Mouse (Mus musculus) brain, embryonic 18.5 days (tissue): ENCODE measurements at regions not wholly inside any gene's neighbourhood (a gene's known extent, or its start where the extent isn't known, plus 50 kb on each side); places are given as distances from the start of the nearest gene placed in this dataset.

ENCODE experiments used
- DNase-seq: peaks from one replicate; pipeline ENCODE4 v3.0.0-alpha.2; 2012; ENCODE audit warnings: low read depth, low spot score

DNA sequence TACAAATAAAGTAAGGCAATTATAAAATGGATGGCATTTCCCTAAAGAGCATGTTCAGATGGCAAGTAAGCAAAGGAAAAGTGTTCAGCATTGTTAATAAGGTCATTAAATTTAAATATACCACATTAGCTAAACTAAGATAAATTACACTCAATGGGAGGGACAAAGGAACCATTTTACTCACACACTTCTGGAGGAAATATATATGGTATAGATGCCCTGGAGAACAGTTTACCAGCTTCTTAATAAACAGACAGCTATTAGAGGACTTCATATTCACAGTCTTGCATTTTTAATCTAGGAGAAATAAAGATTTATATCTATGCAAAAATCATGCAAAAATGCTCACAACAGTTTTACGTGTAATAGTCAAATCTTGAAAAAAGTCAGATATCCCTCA lies 183.8 kb downstream of the Dthd1 start:
- DNase-seq = no peak

DNA sequence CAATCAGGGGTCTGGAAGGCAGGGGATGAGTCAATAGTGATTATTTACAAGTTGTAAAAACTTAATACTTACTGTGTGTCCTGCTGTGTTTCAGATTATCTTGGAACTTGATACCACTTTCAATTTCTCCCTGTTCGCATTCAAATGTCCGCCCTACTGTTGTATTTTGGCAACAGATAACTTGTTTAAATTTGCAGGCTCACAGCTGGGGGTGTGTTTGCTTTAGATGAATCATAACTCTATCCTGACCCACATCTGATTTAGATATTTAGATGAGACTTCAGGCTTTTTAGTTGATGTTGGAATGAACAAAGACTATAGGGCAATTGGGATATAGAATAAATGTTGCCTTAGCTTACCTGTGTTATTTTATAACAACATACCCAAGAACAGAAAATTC lies 220.8 kb downstream of the Dthd1 start:
- no peak for DNase-seq

DNA sequence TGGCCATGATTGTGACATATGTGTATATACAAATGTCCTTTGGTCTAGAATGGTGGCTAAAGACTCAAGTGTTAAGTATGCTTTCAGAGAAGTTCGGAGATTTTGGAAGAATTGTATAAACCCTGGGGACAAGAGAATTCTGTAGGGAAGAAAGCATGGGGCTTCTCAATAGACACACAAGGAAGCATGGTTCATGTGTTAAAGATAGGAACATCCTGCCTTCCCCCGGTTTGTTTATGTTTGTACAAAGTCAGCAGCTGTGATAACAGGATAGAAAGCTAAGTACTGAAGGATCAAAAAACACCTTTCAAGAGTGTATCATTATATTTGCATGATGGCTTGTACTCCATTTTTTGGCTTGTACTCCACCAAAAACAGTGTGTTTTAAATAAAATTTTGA lies 232.1 kb downstream of the Dthd1 start:
- no peak for DNase-seq

DNA sequence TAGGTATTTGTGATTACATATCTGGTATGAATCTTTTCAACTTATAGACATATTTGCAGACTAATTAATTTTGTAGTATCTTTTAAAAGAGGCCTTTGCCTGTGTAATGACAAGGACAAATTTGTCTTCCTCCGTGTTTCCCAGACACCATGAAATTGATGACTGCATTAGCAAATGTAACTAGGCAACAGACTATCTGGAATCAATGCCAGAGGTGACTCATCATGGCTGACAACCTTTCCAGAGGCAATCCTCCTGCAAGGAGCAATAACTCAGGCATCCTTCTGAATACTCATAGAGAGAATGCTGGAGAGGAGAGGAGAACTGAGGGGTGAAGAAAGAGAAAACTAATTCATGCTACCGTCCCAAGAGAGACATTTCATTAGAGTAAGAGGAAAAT lies 249.7 kb downstream of the Dthd1 start:
- DNase-seq = no peak

DNA sequence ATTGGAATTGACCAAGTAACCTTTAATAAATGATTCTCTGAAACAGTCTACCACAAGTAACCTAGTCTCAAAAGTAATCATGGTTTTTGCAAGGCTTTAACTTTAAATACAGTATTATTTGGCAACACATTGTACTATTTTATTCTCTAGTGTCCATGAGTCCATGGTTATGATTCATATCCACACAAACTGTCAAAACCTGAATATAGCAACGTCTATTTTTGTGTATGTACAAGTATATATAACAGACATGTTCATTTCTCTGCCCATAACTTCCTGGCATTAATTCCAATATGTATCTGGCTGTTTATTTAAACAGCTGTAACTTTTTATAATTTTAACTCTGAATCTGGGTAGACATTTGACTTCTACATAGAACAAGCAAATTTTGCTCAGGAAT lies 253.2 kb downstream of the Dthd1 start:
- no peak for DNase-seq

DNA sequence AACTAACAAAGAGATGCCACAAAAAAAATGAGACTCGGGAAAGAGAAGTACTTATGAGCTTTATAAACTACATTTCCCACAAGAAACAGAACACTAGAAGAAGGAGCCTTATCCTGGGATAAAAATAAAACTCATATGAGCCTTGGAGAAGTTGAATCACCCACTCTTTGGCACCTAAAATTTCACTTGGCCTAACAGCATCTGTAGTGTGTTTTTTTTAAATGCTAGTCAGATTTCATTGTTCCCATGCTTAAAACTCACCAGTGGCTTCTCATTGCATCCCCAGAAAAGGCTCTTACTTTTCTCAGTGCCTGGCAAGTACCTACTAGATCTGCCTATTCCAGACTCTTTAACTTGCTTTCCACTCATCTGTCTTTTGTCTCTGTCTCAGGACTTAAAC lies 284.5 kb downstream of the Dthd1 start:
- no peak for DNase-seq

DNA sequence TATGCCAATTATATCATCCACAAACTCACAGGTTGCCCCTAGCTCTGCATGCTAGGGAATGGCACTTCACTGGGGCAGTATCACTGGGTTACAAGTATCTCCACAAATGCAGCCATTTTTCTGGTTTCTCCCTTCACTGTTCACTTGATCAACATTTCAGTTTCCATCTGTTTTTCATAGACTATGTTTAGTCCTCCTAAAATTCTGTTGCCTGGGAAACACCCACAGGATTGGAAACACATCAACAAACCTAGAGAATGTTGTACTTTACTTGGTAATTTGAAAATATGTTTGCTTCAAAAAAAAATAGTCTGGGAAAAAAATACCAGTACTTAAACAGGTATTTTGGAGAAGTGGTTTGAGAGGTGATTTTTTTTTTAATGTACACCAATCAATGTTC lies 318.9 kb downstream of the Dthd1 start:
- DNase-seq = no peak

DNA sequence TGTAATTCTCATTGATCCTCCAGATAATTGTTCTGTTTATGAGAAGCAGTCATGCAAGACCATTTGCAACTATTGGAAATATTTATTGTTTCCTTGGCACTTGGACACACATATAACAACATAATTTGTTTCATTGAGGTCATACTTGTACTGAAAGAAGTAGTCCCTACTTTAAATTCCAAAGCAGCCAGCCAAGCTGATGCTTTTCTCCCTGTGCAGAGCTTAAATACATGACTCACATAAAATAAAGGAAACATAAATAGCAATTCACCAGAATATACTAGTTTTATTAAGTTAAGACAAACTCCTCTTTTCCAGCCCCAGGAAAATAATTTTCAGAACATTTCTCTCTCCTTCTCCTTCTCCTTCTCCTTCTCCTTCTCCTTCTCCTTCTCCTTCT lies 324.3 kb downstream of the Dthd1 start:
- no peak for DNase-seq

DNA sequence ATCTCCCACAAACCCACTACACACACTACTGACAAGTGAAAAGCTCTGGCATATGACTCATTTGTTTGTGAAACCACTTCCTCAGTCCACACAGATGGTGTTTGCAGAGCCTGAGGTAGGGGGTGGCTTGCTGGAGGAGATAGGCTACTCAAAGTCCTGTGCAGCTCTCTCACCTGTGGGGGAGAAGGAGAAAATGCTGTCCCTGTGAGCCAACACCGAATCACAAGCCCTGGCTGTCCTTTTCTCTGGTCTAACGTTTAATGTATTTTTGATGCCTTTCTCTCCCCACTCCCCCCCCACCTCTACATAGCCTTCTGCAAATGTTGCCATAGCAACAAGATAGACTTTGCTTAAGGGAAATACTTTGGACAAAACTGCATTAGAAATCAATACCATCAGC lies 356.1 kb downstream of the Dthd1 start:
- peak; percentile 26 for DNase-seq

DNA sequence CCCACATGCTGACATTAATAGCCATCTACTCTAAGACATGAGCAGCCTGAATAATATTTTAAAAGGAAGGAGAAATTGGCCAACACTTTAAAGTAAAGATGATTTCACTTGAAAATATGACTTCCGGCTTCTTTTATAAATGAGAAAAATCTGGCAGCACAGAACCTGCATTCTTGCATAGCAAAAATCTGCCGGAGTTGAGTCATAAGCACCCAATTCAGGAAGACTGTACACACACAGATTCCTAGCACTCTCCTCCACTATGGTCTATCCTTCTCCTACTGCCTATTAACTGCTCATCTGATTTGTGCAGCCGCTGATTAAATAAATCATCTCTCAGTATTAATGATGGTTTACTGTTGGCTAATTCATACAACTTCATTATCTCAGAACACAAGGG lies 356.9 kb downstream of the Dthd1 start:
- no peak for DNase-seq

DNA sequence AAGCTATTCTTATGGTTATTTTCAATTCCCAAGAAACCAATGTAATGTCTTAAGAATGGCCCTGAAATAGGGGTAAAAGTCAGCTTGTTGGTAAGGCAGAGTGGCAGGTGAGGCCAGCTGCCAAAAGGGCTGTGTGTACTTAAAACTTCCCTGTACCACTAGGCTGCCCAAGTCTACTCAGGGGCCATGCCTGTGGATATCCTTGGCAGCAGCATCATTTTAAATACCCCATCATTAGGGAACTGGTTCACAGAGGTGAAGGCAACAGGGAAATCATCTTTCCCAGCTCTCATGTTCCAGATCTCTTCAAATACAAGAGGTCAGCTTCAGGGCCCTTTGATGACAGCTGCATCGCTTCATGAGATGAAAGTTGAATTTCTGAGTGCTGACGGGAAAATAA lies 399.8 kb downstream of the Dthd1 start:
- no peak for DNase-seq

DNA sequence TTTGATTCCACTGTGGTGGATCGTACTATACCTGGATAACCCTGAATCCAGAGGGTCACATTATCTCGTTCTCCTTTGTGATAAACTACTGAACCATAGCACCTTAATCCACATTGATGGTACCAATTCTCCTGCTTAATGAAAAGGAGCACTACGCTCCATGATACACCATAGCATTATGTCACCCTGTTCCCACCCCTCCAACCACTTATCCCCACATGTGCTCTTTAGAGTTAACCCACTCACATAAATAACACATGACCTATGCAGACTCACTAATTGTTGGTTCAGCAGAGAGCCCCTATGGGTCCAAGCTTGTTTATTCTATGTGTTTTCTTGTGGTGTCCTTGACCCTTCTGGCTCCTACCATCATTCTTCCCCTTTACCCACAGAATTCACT lies 405.8 kb downstream of the Dthd1 start:
- DNase-seq = no peak

DNA sequence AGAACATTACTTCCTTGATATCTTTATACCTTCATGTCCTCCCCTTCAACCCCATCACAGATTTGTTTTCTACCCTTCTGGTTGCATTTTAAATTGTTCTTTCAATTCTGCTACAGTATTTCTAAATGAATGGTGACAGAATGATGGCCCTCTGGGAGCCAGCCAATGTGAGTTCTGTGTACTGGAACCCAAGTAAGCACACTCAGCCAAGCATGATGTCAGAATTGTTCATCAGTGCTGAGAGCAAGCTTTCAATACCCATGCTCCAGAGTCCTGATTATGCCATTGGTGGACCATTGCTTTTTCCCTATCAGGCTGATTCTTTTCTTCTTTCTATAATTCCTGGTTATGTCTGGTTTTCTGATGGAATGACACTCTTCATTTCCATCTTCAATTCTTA lies 386.3 kb upstream of the Nwd2 start:
- no peak for DNase-seq
